Mouse (Mus musculus) neural tube, embryonic 15.5 days (tissue): ENCODE results near the gene Fbxw4. TPM values are rescaled to one million over a fixed set of nuclear protein-coding genes. Genes with fewer than 3 reads are reported as not detected.

Experiments
- ATAC-seq: fragments of 200-750 bp; cut with Nextera tagmentation; 2 replicates; pipeline ENCODE4 v1.8.0; 2017; ENCODE audit warnings: mild to moderate bottlenecking, moderate TSS enrichment, moderate library complexity; ENCODE audit not compliant: low FRiP score
- H3K27ac ChIP-seq: fragments of 300-500 bp; sonication (generic); replicated peaks from 2 replicates; pipeline ENCODE4 v1.5.1; 2015; ENCODE audit warnings: mild to moderate bottlenecking, inconsistent platforms
- H3K27me3 ChIP-seq: fragments of 300-500 bp; sonication (generic); replicated peaks from 2 replicates; pipeline ENCODE4 v1.6.1; 2015; ENCODE audit warnings: inconsistent platforms
- H3K36me3 ChIP-seq: fragments of 300-500 bp; sonication (generic); 2 replicates; pipeline ENCODE4 v1.6.1; 2015; ENCODE audit warnings: inconsistent platforms
- H3K4me1 ChIP-seq: fragments of 300-500 bp; sonication (generic); 2 replicates; pipeline ENCODE4 v1.6.1; 2015; ENCODE audit warnings: inconsistent platforms
- H3K4me2 ChIP-seq: fragments of 300-500 bp; sonication (generic); 2 replicates; pipeline ENCODE4 v1.6.1; 2015; ENCODE audit warnings: inconsistent platforms, mild to moderate bottlenecking, moderate library complexity
- H3K4me3 ChIP-seq: fragments of 300-500 bp; sonication (generic); replicated peaks from 2 replicates; pipeline ENCODE4 v1.5.1; 2015; ENCODE audit warnings: mild to moderate bottlenecking, inconsistent platforms
- H3K9ac ChIP-seq: fragments of 300-500 bp; sonication (generic); replicated peaks from 2 replicates; pipeline ENCODE4 v1.6.1; 2015; ENCODE audit warnings: mild to moderate bottlenecking, inconsistent platforms
- H3K9me3 ChIP-seq: fragments of 300-500 bp; sonication (generic); replicated peaks from 2 replicates; pipeline ENCODE4 v1.6.1; 2016; ENCODE audit warnings: inconsistent platforms
- WGBS: fragments of 180-500 bp; shearing (Covaris S2); methylation state at CpG from one replicate; pipeline ENCODE4 v1.1.7; 2015; ENCODE audit warnings: mixed read lengths; 5-methylcytosine and 5-hydroxymethylcytosine counted together
- polyA plus RNA-seq: library from polyadenylated mRNA; unstranded; fragments of >200 nt; fragmentation: Nextera tagmentation; extraction: Ambion mirVana; gene quantifications from 2 replicates; pipeline ENCODE4 v1.2.1, GENCODE M21; 2015

Gene Fbxw4
- polyA plus RNA-seq, 1 experiment from 2014 or later: 8.2 TPM

DNA sequence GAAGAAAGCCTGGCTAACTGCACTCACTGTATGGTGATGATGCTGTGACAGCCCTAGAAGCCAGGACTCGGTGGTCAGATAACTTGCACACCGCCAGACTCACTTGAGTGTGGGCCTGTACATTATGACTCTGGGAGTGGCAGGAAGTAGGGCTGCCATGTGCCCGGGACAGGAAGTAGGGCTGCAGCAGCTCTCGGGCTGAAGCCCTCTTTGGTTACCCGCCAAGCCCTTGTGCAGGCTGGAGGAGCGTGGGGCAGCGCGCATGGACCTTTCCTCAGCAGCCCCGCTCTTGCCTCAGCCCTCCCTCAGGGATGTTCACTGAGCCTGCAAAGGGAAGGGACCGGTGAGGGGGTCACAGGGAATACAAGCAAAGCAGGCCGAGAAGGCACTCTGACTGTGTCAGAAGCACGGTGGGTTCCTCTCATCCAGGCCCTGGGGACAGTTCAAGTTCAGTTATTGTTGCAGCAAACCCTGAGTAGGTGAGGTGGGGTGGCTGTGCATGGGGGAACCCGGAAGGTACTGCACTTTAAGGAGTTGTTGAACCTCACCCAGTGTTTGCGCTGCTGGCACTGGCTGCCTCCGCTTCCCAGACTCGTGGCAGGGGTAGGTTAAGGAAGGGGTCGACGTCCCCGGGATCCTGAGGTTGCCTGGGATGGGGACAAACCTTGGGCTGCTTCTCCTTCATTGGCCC, 85.0 kb downstream of the Fbxw4 start:
- no peak overlapping the region for H3K27ac ChIP-seq
- WGBS: 65% methylated on average over 19 of the region's 19 CpGs
- H3K9me3 ChIP-seq: no peaks in the 10 kb centered on the region
- no peak for ATAC-seq
- peaks cover 28% of the 10 kb centered on the region for H3K36me3 ChIP-seq
- H3K9ac ChIP-seq: no peak overlapping the region
- H3K4me3 ChIP-seq: no peak overlapping the region
- H3K4me2 ChIP-seq: no peak overlapping the region
- peaks cover 27% of the 10 kb centered on the region for H3K4me1 ChIP-seq
- H3K27me3 ChIP-seq: no peaks in the 10 kb centered on the region

DNA sequence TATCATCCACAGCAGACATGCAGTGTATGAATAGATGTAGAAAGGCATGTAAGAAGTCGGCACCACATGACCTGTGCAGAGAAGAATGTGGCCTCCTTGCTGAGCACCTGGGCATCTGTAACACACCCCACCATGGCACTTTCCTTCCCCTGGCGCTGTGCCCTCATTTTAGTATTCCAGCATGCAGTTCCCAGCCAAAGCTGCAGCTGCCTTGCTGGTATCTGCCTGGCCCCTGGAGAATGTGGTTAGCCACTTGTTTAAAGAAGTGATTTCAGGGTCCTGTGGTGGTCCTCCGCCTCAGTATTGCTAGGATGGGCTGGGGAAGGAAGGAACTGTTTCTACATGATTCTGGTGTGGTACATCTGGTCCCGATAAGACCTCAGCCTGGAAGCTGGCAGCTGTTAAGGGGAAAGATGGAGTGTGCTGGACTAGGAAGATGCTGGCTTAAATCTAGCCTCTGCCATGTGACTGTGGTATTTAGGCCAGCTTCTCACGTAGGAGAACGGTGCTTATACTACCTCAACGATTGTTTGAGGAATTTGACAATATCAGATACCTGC, 85.7 kb downstream of the Fbxw4 start:
- no peak overlapping the region for H3K4me3 ChIP-seq
- WGBS: 77% methylated on average over 7 of the region's 7 CpGs
- peaks cover 28% of the 10 kb centered on the region for H3K4me1 ChIP-seq
- no peak overlapping the region for H3K9ac ChIP-seq
- ATAC-seq: peak; percentile 19; the same call in 1 of the 2 replicates
- peaks cover 28% of the 10 kb centered on the region for H3K36me3 ChIP-seq
- H3K27me3 ChIP-seq: no peaks in the 10 kb centered on the region
- no peaks in the 10 kb centered on the region for H3K9me3 ChIP-seq
- H3K4me2 ChIP-seq: no peak overlapping the region
- peak overlapping the region; percentile 60 for H3K27ac ChIP-seq

DNA sequence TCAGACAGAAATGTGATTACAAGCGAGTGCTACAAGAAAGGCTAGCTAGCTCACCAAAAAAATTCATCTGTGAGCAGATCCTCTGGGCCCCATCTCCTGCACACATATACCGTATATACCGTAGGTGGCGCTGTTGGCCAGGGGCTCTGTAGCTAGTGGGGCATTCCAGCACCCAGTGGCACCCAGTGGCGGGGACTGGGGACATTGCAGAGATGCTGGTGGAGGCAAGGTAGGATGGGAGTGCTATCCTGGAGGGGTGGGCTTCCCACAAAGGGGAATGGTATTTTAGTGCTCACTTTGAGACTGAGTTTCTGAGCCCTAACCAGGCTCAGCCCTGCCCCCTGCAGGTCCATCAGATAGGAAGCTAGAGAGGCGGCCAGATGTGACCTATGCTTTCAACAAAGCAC, 86.2 kb downstream of the Fbxw4 start:
- Histone ChIP-seq H3K4me3 (no peak overlapping the region), H3K36me3 (peaks cover 25% of the 10 kb centered on the region), H3K9me3 (no peaks in the 10 kb centered on the region), H3K4me1 (peaks cover 32% of the 10 kb centered on the region), H3K4me2 (no peak overlapping the region), H3K27ac (peak overlapping the region; percentile 60), H3K27me3 (no peaks in the 10 kb centered on the region), H3K9ac (no peak overlapping the region)
- ATAC-seq: peak; percentile 70
- 21% methylated on average over 6 of the region's 6 CpGs for WGBS

DNA sequence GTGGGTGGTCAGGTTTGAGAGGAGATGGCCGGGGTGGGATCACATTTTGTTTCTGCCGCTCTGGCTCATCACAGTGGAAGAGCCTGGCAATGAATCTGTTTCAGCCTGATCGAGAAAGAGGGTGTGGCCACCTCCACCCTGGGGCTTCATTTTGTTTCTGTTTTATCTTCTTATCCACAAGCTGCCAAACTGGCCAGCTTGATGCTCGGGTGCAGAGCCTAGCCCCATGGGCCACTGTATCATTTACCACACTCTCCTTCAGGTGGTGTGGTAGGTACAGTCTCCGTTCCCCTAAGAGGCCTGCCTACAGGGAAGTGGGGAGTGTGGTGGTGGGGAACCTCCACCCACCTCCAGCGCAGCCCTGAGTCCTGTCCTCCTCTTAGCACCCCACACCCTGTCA, 87.1 kb downstream of the Fbxw4 start:
- H3K27ac ChIP-seq: peak overlapping the region; percentile 60; the same call in 1 of the 2 replicates
- H3K9ac ChIP-seq: no peak overlapping the region
- no peaks in the 10 kb centered on the region for H3K27me3 ChIP-seq
- H3K36me3 ChIP-seq: peaks cover 18% of the 10 kb centered on the region
- no peak overlapping the region for H3K4me2 ChIP-seq
- H3K9me3 ChIP-seq: no peaks in the 10 kb centered on the region
- WGBS: 77% methylated on average over 6 of the region's 6 CpGs
- H3K4me1 ChIP-seq: peaks cover 35% of the 10 kb centered on the region
- H3K4me3 ChIP-seq: no peak overlapping the region
- no peak for ATAC-seq

DNA sequence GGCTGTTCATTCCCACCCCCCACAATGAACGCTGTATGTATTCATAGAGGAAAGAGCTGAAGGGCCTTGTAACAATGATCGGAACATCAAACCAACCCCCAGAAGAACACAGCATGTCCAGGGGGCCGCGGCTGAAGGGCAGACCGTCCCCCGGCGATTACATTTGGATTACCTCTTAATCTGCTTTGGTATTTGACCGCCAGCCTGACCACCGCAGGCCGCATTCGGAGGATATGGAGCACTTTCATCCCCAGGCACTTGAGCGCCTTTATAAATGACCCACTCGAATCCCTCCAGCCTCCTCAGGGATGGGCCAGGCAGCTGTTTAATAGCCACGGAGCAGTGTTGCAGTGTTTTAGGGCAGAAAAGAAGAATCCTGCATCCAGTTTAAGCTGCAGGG, 92.7 kb downstream of the Fbxw4 start:
- H3K9me3 ChIP-seq: no peaks in the 10 kb centered on the region
- no peak overlapping the region for H3K4me3 ChIP-seq
- peak overlapping the region; percentile 14; the same call in 1 of the 2 replicates for H3K27ac ChIP-seq
- H3K9ac ChIP-seq: no peak overlapping the region
- no peaks in the 10 kb centered on the region for H3K36me3 ChIP-seq
- 28% methylated on average over 14 of the region's 14 CpGs for WGBS
- H3K4me2 ChIP-seq: no peak overlapping the region
- H3K4me1 ChIP-seq: peaks cover 48% of the 10 kb centered on the region
- ATAC-seq: no peak
- H3K27me3 ChIP-seq: no peaks in the 10 kb centered on the region

DNA sequence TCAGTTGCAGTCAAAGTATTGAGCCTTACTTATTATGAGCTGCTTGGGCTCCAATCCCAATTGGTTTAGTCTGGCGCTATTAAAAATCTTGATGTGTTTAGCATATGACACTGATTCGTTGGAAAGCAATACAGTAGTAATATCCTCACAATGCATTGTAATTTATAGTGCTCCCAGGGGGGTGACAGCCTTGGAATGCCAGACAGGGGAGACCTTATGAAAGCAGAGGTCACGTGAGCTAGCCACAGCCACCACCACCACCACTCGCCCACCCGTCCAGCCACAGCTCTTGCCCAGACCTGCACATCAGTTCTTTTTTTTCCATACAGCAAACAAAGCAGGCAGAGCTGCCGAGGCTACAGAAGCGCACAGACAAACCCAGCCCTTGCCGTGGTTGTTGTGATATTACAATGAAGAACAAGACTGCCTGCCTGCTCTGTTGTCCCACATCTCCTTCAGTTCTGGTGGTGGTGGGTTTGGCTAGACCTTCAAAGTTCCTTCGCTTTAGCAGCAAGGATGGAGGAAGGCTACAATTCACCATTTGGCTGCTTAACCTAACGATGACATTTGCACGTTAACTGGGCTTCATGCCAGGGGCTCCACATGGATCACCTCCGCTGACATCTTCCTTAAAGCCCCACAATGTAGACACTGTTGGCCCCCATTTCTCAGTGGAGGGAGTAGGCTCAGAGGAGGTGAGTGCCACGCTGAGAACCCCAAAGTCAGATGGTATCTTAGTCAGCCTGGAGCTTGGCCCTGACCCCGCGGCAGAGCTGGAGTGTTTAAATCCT, 94.0 kb downstream of the Fbxw4 start:
- H3K4me3 ChIP-seq: no peak overlapping the region
- no peaks in the 10 kb centered on the region for H3K36me3 ChIP-seq
- H3K4me2 ChIP-seq: peak overlapping the region; percentile 19; the same call in 1 of the 2 replicates
- no peak overlapping the region for H3K9ac ChIP-seq
- H3K27ac ChIP-seq: peak overlapping the region; percentile 66
- ATAC-seq: peak; percentile 73
- H3K27me3 ChIP-seq: no peaks in the 10 kb centered on the region
- no peaks in the 10 kb centered on the region for H3K9me3 ChIP-seq
- WGBS: 42% methylated on average over 15 of the region's 15 CpGs
- peaks cover 51% of the 10 kb centered on the region for H3K4me1 ChIP-seq

DNA sequence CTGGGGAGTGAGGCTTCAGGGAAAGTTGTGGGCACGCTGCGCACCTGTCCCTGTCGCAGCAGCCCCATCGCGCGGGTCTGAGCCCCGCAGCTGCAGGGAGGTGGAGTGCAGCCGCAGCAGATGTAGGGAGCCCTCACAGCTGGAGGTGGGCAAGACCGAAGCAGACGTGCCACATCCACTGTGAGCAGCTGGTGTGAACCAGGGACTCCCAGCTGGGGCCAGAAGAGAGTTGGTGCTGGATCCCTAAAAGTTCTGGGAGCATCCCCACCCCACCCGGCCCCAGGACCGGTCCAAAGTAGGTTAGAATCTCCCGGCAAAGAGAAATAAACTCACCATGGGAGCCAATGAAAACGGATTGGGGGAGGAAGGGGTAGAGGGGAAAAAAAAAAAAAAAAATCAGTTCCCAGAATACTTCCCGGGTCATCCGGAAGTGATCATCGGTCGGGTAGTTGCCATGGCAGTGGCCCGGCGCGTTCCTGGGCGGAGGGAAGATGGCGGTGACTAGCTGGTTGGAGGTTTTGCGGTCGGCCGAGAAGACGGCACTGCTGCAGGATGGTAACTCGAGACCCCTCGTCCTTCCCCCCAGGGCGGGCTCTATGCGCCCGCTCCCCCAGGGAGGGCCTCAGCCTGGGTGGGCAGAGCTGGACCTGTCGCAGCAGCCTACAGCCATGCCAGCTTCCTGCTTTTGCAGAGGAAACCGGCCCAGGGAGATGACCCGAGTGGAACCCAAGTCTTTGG, 99.8 kb downstream of the Fbxw4 start, which contains the start of the genes Poll and Gm17018:
Poll (minus strand) TSS at position 379 of the 738 bp plus-strand sequence.
Gm17018 (plus strand) TSS at position 463 of the 738 bp plus-strand sequence.
- under 1% methylated on average over 31 of the region's 35 CpGs for WGBS
- ATAC-seq: peak; percentile 90
- Histone ChIP-seq H3K4me3 (peak within 1 kb of the TSS; percentile 72), H3K4me2 (peak within 1 kb of the TSS; percentile 94), H3K9ac (peak within 1 kb of the TSS; percentile 63), H3K27ac (peak within 1 kb of the TSS; percentile 78), H3K27me3 (no peaks in the 10 kb centered on the region), H3K4me1 (peaks cover 26% of the 10 kb centered on the region), H3K9me3 (no peaks in the 10 kb centered on the region), H3K36me3 (no peaks in the 10 kb centered on the region; the same call in 1 of the 2 replicates)

DNA sequence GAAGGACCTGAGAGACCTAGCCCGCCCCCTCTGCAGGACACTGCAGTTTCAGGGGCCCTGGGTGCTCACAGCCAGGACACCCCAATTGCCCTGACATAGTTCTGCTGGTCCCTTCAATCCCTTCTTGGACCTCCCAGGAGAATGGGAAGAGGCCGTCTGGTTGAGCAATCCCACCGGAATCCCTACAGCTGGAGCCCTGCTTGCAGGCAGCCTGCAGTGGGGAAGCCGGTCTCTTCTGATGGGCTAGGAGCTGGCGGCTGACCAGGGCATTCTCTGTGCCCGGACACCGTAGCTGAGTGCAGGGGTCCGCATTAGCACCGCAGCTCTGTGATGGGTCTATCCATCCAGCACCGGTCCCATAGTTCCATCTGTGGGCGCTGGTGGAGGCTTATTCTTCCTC, 106.0 kb downstream of the Fbxw4 start:
- 90% methylated on average over 11 of the region's 11 CpGs for WGBS
- H3K9ac ChIP-seq: no peak overlapping the region
- 0 out of 2 replicates have a peak, but pooled peaks cover 3% of the 10 kb centered on the region for H3K27me3 ChIP-seq
- H3K4me2 ChIP-seq: no peak overlapping the region
- no peak overlapping the region for H3K27ac ChIP-seq
- no peaks in the 10 kb centered on the region for H3K9me3 ChIP-seq
- ATAC-seq: no peak
- peaks cover 5% of the 10 kb centered on the region; the same call in 1 of the 2 replicates for H3K36me3 ChIP-seq
- peaks cover 6% of the 10 kb centered on the region for H3K4me1 ChIP-seq
- no peak overlapping the region for H3K4me3 ChIP-seq

DNA sequence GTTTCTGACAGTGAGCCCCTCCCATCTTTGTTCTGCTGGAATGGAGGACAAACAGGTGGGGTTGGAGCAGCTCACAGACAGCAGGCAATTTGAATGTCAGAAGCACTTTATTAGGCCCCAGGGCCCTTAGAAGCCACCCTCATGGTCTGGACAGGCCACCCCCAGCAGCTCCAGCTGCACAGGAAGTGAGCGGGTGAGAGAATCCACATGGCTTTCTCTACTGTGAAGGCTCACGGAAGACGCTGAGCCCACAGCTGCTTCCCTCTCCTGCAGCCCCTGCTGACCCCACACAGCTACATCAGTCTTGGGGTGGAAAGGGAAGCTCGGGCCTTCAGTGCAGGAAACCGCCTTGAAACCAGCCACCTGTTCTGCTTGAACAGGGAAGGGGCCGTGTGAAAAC, 107.9 kb downstream of the Fbxw4 start:
- Histone ChIP-seq H3K4me3 (no peak overlapping the region), H3K4me2 (no peak overlapping the region), H3K27me3 (peaks cover 4% of the 10 kb centered on the region; the same call in 1 of the 2 replicates), H3K27ac (no peak overlapping the region), H3K9ac (no peak overlapping the region), H3K4me1 (peaks cover 22% of the 10 kb centered on the region), H3K36me3 (peaks cover 5% of the 10 kb centered on the region; the same call in 1 of the 2 replicates), H3K9me3 (no peaks in the 10 kb centered on the region)
- 57% methylated on average over 6 of the region's 6 CpGs for whole genome bisulfite sequencing
- no peak for ATAC-seq

DNA sequence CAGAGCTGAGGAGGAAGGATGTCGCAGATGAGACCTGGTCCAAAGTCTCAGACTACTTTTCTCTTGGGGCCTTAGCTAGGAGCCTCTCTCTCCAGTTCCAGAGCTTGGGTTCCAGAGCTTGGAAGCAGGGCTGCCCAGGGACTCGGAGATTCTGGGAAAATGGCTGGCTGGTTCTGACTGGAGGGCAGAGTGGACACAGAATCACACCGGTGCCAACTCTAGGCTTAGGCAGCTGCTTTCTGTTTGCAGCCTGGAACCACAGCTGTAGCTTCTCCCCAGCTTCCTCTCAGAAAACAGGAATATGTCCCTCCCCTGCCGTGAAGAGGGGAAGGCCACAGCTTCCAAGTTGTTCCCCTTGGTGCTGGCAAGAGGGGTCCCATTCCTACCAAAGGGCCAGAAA, 110.2 kb downstream of the Fbxw4 start:
- 86% methylated on average over 4 of the region's 4 CpGs for WGBS
- Histone ChIP-seq H3K4me1 (peaks cover 28% of the 10 kb centered on the region), H3K4me2 (no peak overlapping the region), H3K36me3 (peaks cover 5% of the 10 kb centered on the region; the same call in 1 of the 2 replicates), H3K9ac (no peak overlapping the region), H3K4me3 (no peak overlapping the region), H3K27me3 (peaks cover 22% of the 10 kb centered on the region), H3K27ac (peak overlapping the region; percentile 60; the same call in 1 of the 2 replicates), H3K9me3 (no peaks in the 10 kb centered on the region)
- ATAC-seq: no peak
